Mouse (Mus musculus) natural killer cell, adult 2 months (primary cell): Measurements from ENCODE around the gene Car11.
A peak's percentile ranks its signal among the peaks of the same experiment; 100 is the strongest.

Source experiments
- DNase-seq, 2 experiments: peaks; one replicate each; pipeline ENCODE4 v3.0.0; 2022; ENCODE audit warnings: low spot score in 2 of 2

The Car11 gene

GRCm38 (mm10) chr7:45710477-45711191 is 11.0 kb downstream of the Car11 start:
- no peak for DNase-seq

DNA sequence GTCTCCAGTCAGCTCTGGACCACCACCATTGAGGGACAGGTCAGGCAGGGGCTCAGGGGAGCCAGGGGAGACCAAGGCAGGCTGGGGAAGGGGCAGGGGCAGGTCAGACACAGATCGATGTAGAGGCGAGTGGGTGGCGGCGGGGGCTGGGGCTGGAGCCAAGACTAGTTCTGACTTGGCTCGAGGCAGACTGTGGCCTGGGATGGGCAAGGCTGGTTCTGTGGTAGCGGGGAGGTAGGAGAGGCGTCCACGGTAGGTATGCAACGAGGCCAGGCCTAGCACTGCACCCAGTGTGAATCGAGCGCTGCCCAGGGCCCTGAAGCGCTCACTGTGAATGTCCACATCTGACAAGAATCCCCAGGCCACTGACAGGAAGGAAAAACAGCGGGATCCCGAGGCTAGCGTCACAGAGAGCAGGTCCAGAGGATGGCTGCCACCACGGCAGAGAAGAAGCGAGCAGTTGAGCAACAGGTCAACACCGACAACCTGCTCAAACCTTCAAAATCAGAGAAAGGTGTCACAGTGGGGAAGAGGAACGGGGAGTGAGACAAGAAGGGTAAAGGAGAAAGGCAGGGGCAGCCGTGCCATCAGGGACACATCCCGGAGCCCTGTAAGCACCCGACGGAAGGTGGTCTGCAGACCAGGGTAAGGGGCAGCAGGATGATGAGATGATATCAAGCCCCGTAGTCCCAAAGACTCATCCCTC is 11.8 kb downstream of the Car11 start:
- no peak for DNase-seq

GRCm38 (mm10) chr7:45712022-45712757 is 12.5 kb downstream of the Car11 start:
- no peak for DNase-seq

DNA sequence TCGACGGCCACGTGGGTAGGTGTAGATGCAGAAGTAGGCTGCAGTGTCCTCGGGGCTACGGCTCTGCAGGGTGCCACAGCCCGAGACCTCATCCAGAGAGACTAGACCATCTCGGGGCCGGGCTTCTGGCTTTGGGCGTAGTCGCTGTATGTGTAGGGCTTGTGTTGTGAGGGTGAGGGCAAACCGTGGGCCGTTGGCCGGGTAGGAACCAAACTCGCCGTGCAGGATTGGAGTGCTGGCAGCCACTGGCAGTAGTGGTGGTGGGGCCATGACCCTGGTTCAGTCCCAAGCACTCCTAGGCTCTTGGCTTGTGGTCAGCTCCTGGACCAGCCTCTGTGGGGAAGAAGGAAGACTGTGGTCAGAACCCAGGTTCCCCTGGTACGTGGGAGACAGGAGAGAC is 13.8 kb downstream of the Car11 start:
- DNase-seq: no peak

GRCm38 (mm10) chr7:45713881-45714520 is 14.4 kb downstream of the Car11 start:
- DNase-seq: no peak

DNA sequence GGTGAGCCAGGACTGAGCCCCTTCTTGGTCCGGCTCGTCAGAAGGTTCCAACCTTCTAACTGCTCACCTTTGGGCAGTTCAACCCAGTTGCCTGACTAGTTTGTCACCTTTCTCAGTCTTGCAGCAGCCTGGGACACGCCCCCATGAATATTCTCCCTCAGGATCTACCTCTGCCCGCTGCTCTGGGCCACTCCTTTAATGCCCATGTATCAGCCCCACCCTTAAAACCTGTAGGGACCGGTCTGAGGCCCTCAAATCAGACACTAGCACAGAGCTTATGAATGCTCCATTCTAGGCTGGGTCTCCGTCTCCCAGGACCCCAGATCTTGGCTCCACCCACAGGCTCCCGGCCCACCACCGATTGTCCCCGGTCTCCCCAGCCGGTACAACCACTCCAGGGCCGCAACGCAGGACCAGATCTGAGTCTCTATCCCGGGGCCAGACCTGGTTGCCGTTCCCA is 15.0 kb downstream of the Car11 start:
- DNase-seq: no peak

DNA sequence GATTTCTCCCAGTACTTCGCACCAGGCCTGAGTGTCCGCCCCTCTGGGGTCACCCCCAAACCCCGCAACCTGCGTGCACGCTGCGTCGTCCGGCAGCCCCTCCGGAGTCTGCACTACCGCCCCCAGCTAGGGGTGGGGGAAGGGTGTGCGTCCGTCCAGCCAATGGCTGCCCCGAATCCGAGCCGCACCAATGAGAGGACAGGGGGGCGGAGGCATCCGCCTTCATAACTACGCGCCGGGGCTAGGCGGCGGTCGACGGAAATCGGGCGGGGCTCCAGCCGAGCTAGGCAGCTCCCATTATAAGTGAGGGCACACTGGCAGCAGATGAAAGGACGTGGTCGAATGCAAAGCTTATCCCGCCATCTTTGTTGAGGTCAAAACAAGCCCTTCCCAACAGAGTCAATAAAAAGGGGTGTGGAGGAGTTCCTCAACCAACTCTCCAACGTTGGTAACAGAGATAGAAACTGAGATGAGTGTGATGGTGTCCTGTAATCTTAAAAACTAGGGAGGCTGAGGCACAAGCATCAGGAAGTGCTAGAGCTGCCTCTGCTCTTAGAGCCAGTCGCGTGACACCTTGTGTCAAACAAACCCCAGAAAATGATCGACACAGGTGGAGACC is 15.6 kb downstream of the Car11 start, which contains the start of gene Rpl18:
TSS of gene Rpl18 (plus strand) at position 368 of the 619 bp plus-strand sequence.
- DNase-seq: peak; percentile 95 to 97

- DNase-seq: no peak
Measured at GRCm38 (mm10) chr7:45715741-45716459, 16.3 kb downstream of the Car11 start.

GRCm38 (mm10) chr7:45716460-45716857 is 16.8 kb downstream of the Car11 start:
- no peak for DNase-seq

GRCm38 (mm10) chr7:45716952-45717917 is 17.6 kb downstream of the Car11 start:
- no peak for DNase-seq

DNA sequence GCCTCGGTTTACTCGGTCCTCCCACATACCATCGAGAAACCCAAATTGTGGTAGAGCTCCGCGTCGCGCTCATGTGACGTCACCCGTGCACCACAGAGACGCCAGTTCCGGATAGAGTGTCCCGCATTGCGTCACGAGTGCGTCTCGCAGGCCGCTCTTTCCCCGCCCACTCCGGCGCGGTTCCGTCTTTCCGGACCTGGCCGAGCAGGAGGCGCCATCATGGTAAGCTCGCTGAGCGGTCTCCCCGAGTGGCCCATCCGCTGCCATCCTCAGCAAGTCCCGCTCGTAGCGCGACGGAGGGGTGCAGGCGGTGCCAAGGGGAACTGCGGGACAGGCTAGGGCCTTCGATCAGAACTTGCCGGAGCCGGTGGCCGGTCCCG is 18.3 kb downstream of the Car11 start, which contains the start of gene Sphk2:
TSS of gene Sphk2 (minus strand) at position 85 of the 380 bp plus-strand sequence.
- peak; percentile 97 to 98 for DNase-seq

DNA sequence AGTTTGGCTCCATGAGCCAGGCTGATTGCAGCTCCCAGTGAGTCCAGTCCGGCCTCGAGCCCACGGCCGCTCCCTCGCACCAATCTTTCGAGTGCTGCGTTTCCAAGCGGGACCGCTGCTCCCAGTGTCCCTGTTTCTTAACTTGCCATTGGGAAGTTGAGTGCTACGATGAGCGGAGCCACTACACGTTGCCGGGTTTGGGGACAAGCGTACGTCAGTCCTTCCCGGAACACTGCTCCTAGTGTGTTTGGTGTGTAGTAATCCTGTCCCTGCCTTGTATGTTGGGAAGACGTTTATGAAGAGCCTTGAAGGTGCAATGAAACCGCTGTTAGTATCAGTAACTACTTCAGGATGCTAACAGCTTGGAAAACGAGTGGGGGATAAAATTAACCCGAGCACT is 18.7 kb downstream of the Car11 start:
- no peak for DNase-seq

- DNase-seq: no peak
Measured at GRCm38 (mm10) chr7:45719180-45719579, 19.5 kb downstream of the Car11 start.

- DNase-seq: no peak
Measured at GRCm38 (mm10) chr7:45719738-45720412, 20.2 kb downstream of the Car11 start.

DNA sequence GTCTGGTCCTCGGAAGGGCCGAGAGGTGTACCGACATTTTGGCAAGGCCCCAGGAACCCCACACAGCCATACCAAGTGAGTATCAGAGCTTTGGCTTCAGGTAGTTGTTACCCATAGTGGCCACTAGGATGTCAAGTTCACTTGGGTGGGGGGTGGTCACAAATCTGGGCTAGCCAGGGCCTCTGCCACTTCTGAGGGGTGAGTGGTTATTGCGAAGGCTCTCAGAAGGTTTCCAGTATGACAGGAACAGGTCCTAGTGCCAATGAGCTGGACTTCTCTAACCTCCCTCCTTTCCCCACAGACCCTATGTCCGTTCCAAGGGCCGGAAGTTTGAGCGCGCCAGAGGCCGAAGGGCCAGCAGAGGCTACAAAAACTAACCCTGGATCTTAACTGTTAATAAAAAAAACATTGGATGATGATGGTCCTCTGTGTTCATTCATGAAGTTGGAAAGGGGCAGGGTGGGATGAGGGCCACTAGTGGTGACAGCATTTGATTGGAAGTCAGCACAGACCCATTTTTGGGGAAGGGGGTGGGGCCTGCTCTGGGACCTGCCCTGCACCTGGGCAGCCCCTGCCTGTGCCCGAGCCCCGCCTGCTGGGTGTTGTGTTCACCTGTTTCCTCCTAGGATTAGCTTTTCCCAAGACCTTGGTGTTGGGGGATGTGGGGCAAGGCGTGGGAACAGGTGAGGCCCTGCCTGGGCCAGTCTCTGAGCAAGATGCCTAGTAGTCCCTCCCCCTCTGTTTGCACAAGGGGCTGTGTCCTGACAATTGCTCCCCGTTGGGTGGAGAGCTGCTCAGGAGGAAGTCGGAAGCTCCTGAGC is 21.0 kb downstream of the Car11 start, which contains the start of gene Fam83e:
TSS of gene Fam83e (plus strand) at position 800 of the 821 bp plus-strand sequence.
- no peak for DNase-seq

DNA sequence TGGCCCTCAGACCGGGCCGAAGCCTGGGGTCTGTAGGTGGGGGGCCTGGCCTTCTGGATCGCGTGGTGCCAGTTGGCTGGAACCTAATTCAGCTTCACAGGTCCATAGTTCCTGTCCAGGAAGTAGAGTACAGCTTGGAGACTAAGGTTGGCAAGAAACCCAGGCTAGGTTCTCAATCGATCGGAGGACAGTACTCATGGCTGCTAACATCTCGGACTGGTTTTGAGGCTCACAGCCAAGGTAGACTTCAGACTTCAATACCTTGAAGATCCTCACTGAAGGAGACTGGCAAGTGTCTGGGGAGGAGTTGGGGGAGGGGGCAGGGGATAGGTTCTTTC is 21.6 kb downstream of the Car11 start:
- DNase-seq: no peak

GRCm38 (mm10) chr7:45721642-45722347 is 22.2 kb downstream of the Car11 start:
- no peak for DNase-seq

GRCm38 (mm10) chr7:45722348-45722713 is 22.7 kb downstream of the Car11 start:
- no peak for DNase-seq
